Mouse (Mus musculus) megakaryocyte, embryonic 14.5 days (primary cell): ENCODE results near the gene Mon2.

Experiments used
- FLI1 ChIP-seq: IDR thresholded peaks from 2 replicates; pipeline ENCODE4 v1.6.1; 2012; ENCODE audit warnings: low read length, inconsistent platforms, mixed read lengths
- GATA1 ChIP-seq: IDR thresholded peaks from 3 replicates; pipeline ENCODE4 v1.6.1; 2012; ENCODE audit warnings: mixed read lengths, low read length, inconsistent platforms, borderline replicate concordance

DNA sequence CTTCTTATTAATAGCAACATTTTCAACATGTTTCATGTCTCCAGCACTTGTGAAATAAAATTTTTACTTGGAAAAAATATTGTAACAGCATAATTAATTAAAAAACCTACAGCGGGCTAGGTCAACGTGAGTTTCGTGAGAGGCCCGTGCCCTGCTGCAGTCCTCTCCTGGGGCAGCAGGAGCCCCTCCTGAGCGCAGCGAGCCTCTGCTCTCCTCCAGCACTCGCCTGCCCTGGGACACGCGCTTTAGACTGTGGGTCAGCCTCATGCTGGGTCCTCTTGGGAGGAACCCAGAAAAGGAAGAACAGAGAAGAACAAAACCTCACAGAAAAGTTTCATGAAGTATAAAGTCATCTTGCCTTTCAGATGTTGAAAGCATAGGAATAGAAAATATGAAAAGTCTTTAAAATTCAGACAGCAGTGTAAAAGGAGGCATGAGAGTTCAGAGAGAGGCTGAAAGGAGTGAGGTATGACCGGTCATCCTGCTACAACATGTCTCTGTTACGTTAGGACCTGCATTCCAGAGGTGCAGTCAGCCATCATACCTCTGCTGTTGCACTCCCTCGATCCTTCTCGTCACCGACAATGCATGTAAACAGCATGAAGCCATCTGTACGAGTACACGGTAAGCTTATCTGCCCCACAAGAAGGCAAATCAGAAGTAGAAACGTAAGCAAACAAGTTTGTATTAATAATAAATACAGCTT, 81.8 kb downstream of the Mon2 start:
- no peak for TF ChIP-seq GATA1
- TF ChIP-seq FLI1, result no peak
